Mouse (Mus musculus) heart, adult 18-20 months (tissue): ENCODE measurements around the gene Gm28308. TPM values are rescaled to one million over a fixed set of nuclear protein-coding genes. Genes with fewer than 3 reads are reported as not detected.

Source experiments
- DNase-seq, 2 experiments: peaks; one replicate each; pipeline ENCODE4 v3.0.0; 2021 to 2022; ENCODE audit warnings: mixed read lengths in 1 of 2
- total RNA-seq, 2 experiments: library from RNA; stranded (reverse); gene quantifications; 2 replicates each; pipeline ENCODE4 v1.2.3; 2021

The Gm28308 gene
- total RNA-seq, 2 experiments from 2014 or later, result not detected

DNA sequence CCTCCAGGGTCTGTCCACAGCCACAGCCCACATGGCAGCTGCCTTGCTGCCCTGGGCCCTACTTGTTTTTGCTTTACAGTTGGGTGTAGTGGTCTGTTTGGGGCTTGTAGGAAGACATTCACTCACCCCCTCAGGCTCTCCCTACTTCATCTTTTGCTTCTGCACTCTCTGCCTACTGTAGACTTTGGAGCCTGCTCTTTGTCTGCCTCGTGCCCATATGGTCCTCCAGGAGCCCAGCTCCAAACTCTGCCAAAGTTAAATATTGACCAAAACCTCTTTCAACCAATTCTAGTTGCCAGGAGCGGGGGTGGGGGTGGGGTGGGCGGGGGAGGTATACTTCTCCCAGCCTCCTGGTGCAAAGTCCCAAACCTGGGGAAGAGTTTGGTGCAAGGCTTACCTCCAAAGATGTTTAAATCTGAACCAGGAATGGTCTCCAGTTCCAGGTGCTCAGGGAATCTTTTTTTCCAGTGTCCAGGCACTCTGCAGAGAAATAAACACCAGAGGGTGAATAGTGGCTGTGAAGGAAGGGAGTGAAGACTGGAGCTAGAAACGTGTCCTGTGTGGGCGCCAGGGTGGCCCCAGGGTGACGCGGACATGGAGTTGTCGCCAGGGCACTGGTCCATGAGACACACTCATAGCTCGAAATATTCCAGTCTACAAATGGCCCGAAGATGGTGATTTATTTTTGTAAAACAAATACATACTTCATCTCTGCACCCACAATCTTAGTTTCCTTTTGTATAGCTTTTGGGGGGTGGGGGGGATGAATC, 29.6 kb downstream of the Gm28308 start:
- DNase-seq, result no peak

DNA sequence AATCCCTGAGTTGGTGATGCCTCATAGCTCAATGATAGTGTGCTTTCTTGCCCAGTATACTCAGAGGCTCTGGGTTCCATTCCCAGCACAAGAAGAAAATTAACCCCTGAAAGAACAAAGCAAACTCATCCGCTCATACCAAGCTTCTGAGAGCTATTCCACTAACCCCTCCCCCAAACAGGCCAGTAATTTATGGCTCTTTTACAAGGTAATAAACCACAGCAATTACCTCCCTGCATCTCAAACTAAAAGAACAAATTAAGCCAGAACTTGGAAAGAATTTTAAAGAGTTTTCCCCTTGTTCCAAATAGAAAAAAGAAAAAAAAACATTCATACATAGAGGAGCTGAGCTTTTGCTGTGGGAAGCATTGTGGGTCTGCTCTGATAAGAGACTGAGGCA, 30.3 kb downstream of the Gm28308 start:
- no peak for DNase-seq

DNA sequence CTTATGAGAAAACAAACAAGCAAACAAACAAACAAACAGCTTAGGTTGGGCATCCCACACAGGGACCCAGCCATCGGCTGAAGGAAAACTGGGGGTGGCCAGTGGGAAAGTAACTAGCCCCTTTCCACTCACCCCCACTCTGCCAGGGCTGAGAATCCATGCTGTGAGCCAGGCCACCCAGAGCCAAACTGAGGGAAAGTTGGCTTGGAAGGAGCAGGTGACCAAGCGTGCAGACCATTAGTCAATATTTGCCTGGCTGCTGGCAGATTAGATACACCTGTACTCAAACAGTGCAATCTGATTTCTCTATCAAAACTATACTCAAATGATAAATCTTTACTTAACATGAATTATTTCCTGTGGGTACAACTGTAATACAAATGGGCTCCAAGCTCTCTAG, 31.1 kb downstream of the Gm28308 start:
- no peak for DNase-seq

DNA sequence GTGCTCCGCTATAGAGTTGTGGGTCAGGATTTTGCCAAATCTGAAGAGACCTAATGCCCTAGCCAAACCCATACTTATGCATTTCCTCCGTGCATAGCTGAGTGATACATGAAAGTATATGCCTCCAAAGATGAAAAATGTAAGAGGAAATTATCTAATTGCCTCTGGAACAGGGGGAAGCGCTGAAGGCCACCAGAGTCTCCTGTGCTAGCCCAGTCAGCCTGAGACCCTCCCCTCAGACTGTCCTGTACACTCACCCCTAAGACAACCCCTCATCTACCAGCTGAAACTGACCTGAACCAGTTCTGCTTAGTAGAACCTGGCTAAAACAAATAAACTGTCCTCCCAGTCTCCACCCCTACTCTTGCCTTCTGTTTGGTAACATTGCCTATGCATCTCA, 32.4 kb downstream of the Gm28308 start:
- DNase-seq, result no peak

DNA sequence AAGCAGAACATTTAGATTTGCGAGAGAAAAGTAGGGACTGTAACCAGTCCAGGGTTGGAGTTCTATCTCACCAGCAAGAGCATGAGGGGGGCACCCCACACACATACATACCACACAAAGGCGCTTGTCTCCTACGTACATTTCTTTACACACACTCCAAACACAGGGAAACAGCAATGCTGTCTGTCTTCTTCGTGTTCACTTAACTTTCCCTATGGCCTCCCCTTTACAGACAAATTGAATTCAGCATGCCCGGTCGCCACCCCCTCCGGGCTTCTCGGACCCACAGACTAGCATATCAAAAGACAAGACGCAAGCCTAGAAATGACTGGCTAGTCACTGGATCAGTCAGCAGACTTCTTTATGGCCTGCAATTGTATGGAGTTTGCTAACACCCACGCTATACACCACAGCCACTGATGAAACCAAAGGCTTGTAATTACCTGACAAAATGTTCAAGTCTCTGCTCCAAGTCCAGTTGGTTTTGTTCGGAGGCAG, 32.9 kb downstream of the Gm28308 start:
- no peak for DNase-seq

DNA sequence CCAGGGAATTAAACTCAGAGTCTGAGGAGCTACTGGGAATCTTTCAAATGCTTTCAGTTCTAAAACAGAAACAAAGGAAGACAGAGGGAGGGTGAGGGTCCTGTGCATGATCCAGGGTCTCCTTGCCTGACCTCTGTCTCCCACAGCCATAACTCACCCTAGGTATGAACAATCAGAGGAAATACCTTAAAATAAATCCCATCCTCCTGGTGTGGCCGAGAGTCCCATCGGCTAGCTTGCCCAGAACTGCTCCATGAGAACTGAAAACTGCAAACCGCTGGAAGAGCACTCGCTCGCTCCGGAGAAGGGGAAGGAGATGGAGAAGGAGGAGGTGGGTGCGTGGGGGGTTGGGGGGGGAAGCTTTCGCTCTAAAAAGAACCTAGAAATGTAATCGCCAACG, 33.4 kb downstream of the Gm28308 start:
- no peak for DNase-seq

DNA sequence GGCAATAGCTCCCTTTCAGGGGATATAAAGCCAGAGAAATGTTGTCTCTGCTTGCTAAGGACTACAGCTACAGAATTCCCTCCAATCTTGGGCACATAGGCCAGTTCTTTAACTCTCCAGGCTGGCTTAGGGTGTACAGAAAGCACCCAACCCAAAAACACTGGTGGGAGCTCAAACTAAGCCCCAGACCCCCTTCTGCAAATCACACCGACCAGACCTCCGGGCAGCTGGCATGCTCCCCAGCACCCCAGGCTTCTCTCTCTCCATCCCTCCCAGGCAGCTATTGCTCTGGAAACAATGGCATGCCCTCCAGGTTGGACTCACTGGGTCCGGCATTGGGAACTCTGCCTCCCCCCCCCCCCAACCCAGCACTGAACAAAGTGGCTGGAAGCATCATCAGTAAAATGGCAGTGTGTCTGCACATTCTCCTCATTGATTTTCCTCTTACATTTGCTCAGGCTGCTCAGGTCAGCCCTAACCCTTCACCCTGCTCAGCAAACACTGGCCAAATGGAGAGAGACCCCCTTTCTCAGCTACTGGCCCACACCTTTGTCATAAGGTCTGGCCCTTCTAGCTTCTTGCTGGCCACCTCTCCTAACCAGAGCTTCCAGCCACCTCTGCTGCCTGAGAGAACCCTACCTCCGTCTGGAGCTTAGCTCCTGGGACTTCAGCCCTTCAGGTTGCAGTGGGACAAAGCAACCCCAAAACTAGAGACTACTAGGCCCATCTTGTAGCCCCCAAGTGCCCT, 34.0 kb downstream of the Gm28308 start:
- no peak for DNase-seq

DNA sequence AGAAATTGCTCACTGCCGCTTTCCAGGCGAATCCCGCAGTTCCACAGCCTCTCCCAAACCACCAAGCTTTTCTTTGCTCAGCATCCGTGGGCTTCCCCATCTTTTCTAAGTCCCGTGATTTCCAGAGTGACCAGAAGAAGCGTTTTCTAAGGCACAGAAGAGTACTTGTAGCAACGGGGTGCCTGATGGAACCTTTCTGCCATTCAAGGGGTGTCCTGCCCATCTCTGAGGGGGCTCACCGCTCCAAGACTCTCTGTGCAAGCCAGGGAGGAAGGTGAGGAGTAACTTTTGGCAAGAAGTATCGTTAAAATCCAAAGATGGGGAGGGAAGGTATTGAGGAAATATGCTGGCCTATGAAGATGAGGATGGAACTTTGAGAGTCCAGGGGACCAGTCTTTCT, 35.3 kb downstream of the Gm28308 start:
- DNase-seq, result no peak

DNA sequence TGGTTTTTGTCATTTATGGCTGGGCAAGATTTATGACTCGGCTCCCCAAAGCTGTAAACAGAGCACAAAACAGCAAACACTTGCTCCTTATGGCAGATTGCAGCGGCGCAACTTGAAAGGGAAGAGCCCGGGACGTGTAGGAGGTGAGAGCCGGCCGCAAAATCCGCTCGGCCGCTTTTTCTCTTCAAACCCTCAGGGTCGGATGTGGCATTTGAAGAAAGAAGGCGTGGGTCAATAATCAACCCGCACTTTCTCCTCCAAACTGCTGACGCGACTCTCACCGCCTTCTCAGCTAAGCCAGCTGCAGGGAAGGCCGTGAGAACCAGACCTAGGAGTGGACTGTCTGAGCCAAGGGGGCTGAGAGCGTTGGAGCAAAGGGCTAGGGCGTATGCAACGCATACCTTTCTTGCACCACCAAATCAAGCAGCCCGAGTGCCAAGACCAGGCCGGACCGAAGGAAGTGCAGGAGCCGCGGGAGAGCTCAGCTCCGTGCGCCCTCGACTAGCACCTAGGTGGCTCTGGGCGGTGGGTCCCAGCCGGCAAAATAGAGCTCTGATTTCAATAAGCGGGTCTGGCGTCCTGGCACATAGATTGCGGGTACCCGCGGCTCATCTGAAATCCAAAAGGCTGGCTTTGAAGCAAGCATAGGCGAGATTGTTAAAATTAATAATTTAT, 35.9 kb downstream of the Gm28308 start, which contains the start of gene 5730596B20Rik:
Gene 5730596B20Rik, plus strand, starts transcription at position 438 of the 675 bp plus-strand sequence.
- DNase-seq, result no peak

DNA sequence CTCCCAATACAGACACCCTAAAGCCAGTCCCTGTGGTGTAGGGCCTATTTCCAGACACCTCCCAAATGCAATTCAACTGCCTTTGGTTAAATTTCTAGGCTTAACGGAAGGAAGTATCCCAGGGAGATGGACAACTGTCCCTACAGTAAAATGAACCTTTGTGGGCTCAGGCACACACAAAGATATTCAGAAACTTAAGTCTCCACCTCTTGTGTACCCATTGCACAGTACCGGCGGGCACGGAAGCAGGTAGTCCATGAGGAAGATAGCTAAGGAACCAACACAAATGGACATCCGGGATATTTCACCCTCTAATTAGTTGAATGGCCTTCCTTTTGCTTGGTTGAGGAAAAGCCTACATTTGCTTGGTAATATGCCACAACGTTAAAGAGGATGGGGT, 36.7 kb downstream of the Gm28308 start:
- DNase-seq, result no peak

DNA sequence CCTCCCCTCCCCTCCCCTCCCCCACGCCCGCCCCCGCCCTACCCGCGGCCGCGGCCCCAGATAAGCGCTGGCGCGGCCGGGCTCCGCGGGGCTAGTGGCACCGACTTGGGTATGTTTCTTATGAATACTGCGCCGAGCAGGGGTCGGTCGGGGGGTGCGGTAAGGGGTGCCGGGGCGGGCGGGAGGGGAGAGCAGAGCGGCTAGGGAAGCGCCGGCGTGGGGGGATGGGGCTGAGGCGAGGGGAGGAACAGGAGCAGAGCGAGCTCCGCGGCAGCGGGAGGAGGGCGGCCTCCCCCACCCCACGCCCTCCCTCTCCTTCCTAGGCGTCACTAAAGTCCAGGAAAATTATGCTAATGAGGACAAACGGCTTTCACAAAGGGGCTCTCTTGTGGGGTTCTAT, 37.3 kb downstream of the Gm28308 start:
- DNase-seq, result no peak

DNA sequence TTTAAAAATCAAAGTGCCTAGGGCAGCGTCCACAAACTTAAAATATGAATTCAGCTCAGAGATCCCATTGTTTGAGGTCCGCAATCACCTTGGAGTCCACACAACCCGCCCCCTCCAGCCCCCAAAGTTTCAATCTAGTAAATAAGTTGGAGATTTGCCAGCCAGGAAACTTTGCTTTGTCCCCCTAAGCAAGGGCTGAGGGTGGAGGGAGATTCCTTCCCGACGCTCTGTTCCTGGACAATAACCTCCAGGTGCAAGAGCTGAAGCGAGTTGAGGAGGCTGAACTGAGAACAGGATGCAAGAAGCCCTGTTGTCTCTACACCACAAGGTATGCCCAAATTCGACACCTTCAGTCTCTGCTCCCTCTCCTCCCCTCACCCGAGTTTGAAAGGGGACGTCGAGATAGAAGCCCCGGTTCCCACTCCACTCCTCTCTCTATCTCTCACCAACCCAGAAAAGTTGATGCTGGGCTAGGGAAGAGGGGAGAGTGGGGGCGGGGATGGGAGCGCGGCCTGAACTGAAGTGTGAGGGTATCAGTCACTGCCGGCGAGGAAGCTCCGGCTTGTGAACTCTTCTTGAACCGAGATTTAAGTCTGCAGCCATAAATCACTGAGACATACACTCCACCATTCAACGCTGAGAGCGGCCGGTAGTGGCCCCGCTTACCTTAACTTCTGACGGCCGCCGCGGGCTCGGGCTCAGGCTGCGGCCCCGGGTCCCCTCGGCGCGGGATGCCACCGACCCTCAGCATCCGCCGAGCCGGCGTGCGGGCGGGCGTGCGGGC, 38.0 kb downstream of the Gm28308 start:
- DNase-seq, result no peak

DNA sequence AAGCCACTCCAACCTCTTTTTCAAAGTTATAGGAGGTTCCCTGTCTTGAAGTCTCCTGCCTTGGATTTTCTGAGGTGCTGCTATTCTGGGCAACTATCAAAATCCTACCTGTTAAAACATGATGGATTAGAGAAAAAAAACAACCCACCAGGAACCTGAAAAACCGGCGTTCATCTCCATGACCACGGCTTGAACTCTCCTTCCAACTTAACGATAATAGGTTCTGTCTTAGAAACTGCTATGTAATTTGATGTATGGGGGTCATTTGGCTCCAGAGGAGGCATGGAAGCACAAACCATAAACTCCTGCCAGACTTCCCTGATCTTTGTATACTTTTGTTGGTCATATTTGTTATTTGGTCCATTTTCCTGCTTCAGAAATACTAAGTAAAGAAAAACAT, 39.5 kb downstream of the Gm28308 start:
- DNase-seq, result no peak

DNA sequence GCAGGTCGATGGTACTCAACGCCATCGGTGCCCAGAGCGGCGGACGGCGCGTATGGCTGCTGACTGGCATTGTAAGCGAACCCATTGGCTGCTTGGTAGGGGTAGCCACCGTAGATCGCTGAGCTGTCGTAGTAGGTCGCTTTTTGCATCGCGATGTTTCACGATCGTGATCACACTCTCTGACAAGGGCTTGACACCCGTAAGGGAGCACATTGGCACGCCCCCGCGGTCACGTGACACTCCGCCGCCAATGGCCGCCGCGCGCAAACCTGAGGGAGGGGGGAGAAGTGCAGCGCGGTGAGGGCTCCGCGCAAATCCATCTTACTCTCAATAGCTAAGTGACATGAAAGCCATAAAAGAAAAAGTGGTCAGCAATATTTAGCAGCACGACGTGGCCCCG, 40.6 kb downstream of the Gm28308 start:
- peak; percentile 54 to 72 for DNase-seq

DNA sequence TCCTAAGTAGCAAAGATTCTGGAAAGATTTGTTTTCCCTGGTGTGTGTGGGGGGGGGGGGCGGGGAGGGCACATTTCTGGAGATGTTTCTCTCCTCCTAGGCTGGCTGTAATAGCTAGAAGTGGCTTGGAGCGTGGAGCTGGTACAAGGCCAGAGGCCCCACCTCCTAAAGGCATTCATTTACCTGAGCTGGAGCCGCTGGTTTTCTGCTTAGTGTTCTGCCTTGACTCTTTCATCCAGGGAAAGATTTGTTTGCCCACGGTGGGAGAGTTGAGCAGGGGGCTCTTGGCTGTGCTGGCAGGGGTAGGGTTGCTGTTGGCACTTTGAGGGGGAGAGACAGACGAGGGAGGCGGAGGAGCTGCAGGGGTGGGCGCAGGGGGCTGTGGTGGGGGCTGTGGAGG, 41.2 kb downstream of the Gm28308 start:
- no peak for DNase-seq

DNA sequence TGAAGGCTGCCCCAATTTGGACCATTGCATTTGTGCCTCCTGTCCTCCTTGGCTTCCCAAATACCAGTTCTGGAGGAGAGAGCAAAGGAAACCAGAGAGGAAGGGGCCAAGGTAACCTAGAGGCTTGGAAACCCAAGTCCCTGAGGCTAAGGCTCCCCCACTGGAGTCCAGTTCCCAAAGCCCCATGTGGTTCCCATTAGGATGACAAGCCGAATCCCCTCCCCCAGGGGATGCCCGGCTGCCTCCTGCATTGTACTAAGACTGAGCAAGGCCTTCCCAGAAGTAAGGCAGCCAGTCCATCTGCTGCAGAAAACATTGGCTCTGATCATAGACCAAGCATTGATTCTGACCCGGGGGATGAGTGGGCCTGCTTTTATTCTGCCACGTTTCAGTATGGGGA, 41.8 kb downstream of the Gm28308 start:
- no peak for DNase-seq

DNA sequence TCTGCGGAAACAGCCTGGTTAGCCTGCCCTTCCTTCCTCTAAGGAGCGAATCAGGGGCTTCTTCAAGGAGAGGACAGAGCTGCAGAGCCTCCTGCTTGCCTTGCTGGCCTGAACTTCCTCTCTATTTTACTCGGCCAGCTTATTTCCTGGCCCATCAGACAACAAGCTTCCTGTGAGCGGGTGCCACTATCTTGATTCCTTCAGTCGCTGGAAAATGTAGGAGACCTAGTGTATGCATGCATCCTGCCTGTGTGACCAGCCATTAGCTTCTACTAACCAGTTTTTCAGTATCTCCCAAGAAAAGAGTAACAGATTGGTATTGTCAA, 42.3 kb downstream of the Gm28308 start:
- no peak for DNase-seq

DNA sequence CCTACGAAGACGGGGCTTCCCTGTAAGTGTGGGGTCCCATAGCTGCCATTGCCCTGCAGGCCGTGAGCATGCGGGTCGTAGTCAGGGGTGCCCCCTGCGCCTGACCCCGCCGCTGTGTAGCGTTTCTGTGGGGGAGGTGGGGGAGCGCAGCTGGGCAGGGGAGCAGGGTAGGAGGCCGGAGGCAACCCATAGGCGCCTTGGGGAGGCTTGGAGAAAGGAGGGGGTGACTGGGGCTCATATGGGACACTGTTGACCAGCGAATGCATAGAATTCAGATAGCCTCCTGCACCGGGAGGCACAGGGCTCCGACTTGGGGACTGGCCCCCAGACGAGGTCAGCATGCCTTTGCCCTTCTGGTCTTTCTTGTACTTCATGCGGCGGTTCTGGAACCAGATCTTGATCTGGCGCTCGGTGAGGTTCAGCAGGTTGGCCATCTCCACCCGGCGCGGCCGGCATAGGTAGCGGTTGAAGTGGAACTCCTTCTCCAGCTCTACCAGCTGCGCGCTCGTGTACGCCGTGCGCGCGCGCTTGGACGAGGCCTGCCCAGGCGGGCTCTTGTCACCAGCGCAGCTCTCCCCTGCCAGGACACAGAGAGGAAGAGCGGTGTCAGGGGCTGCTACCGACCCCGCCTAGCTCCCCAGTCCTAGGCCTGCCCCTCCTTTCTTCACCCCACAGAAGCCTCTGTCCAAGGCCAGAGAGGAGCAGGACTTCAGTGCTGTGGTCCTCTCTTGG, 42.8 kb downstream of the Gm28308 start:
- DNase-seq, result no peak

DNA sequence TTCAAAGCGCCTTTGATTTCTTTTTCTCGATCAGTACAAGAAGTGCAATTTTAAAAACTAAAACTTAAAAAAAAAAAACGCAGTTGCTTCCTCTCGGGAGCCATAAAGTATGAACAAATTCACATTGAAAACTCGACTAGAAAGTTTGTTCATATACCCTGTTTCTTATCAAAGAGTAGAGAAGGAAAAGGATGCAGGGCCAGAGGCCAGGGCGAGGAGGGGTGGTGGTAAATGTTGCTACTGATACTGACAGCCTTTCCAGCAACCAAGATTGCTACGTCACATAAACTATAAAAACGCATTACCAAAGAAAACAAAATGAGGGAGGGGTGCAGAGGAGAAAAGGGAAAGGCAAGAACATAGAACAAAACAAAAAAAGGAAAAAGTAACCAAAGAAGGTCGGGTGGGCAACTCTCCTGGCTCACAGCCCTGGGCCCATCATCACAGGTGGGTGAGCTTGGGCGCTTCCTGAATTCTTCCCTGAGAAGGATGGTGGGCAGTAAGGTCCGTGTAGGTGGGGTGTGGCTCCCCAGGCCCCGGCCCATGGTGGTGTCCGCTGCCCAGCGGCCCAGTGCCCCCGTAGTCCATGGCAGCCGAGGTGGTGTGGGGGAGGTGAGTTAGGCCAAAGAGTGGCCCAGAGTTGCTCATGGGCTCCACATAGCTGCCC, 43.5 kb downstream of the Gm28308 start:
- no peak for DNase-seq

DNA sequence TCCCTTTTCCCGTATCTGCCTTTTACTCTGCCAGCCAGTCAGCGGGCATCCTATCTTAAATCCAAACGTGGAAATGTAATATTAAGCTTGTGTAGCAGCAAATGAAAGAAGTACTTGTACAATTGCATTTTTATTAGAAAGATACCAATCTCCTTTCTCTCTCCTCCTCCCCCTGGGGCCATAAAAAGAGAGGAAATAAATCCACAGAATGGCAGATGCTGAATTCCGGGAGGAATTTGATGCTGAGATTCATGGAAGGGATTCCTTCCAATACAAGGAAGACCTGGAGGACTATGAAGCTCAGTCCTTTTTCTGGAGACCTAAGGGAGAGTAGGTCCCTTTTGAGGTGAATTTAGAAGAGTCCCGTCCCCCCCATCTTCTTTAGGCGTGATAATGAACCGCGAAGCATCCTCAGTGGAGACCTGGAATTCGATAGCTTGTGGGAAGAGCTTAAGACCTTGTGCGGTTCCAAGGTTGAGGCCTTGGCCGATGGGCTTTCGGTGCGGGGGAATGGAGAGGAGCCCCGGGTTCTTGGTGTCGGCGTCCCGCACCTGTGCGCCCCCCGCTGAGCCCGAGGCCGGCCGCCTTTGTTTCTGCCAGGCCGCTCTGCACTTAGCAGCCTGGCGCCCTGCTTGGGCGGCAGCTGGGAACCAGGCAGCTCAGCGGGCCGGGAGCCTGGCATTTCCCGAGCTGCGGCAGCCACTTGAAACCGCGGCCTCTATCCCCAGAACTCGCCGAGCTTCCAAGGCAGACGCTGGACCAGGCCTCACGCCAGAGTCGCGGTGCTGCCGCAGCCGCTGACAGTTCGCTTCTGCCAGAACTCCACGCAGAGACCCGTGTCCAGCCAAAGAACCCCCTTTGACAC, 44.7 kb downstream of the Gm28308 start:
- no peak for DNase-seq
